Mouse (Mus musculus): ENCODE data around the gene Cd3e. TPM values are rescaled to one million over a fixed set of nuclear protein-coding genes. Genes with fewer than 3 reads are reported as not detected.

Gene Cd3e
- polyA plus RNA-seq (2012; rRNA removed) = 3.0 and 4.8 TPM in 2 replicates

- Histone ChIP-seq H3K4me1 (ENCODE audit: control insufficient read depth, insufficient read depth, low read length) (no peaks in the 10 kb centered on the region), H3K4me3 (replicated peaks; ENCODE audit: extremely low read depth, low read depth, low read length) (no peak within 1 kb of the TSS)
- TF ChIP-seq CTCF (IDR thresholded peaks at IDR 0.05; ENCODE audit: insufficient read depth, low read length) (no peak), POLR2A (IDR thresholded peaks at IDR 0.05; ENCODE audit: borderline replicate concordance, extremely low read depth, low read depth, low read length) (no peak)
- 81% methylated on average over 19 of the region's 19 CpGs for whole genome bisulfite sequencing
- DNase-seq = no peak
Observed at GRCm38 (mm10) chr9:45009180-45010078, at the start of gene Cd3e. Gene Cd3e, minus strand, starts transcription at chr9:45009627.

- 25% methylated on average over 5 of the region's 5 CpGs for WGBS
- TF ChIP-seq CTCF (IDR thresholded peaks at IDR 0.05; ENCODE audit: insufficient read depth, low read length) (no peak), POLR2A (IDR thresholded peaks at IDR 0.05; ENCODE audit: borderline replicate concordance, extremely low read depth, low read depth, low read length) (no peak)
- no peak for DNase-seq
- H3K4me1 ChIP-seq (ENCODE audit: control insufficient read depth, insufficient read depth, low read length) = no peaks in the 10 kb centered on the region
- H3K4me3 ChIP-seq (replicated peaks; ENCODE audit: extremely low read depth, low read depth, low read length) = no peak overlapping the region
Observed at GRCm38 (mm10) chr9:45058304-45058940, 49.0 kb upstream of the Cd3e start.

- Histone ChIP-seq H3K4me3 (replicated peaks; ENCODE audit: extremely low read depth, low read depth, low read length) (peak within 1 kb of the TSS; percentile 67), H3K4me1 (ENCODE audit: control insufficient read depth, insufficient read depth, low read length) (no peaks in the 10 kb centered on the region)
- peak; percentile 75 for DNase-seq
- peak; percentile 33; the same call in 1 of the 2 replicates for TF ChIP-seq POLR2A (IDR thresholded peaks at IDR 0.05; ENCODE audit: borderline replicate concordance, extremely low read depth, low read depth, low read length)
- no peak for TF ChIP-seq CTCF (IDR thresholded peaks at IDR 0.05; ENCODE audit: insufficient read depth, low read length)
- 1% methylated on average over 33 of the region's 33 CpGs for WGBS
Observed at GRCm38 (mm10) chr9:45055082-45055713, 45.8 kb upstream of the Cd3e start, which contains the start of gene Mpzl3. Gene Mpzl3, plus strand, starts transcription at chr9:45055186.

- Histone ChIP-seq H3K4me1 (ENCODE audit: control insufficient read depth, insufficient read depth, low read length) (no peaks in the 10 kb centered on the region), H3K4me3 (replicated peaks; ENCODE audit: extremely low read depth, low read depth, low read length) (no peak overlapping the region)
- TF ChIP-seq POLR2A (IDR thresholded peaks at IDR 0.05; ENCODE audit: borderline replicate concordance, extremely low read depth, low read depth, low read length) (no peak), CTCF (IDR thresholded peaks at IDR 0.05; ENCODE audit: insufficient read depth, low read length) (no peak)
- DNase-seq = no peak
- WGBS = 61% methylated on average over 2 of the region's 2 CpGs
Observed at GRCm38 (mm10) chr9:45050301-45050700, 40.9 kb upstream of the Cd3e start.

DNA sequence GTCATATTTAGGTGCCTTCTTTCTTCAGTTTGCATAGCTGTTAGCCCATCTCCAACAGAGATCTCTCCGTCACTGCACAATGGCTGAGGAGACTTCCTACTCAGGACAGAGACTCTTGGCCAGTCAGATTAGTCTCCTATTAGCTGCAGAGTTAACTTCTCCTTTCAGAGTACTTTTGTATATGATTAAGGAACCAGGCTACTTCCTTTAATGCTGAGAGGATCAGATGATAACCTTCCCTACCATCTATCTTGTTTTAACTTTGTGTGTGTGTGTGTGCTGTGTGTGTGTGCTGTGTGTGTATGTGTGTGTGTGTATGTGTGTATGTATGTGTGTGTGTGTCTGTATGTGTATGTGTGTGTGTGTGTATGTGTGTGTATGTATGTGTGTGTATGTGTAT, 40.3 kb upstream of the Cd3e start:
- no peak overlapping the region for H3K4me3 ChIP-seq (replicated peaks; ENCODE audit: extremely low read depth, low read depth, low read length)
- WGBS = 88% methylated on average over 1 of the region's 1 CpGs
- TF ChIP-seq POLR2A (IDR thresholded peaks at IDR 0.05; ENCODE audit: borderline replicate concordance, extremely low read depth, low read depth, low read length) = no peak
- TF ChIP-seq CTCF (IDR thresholded peaks at IDR 0.05; ENCODE audit: insufficient read depth, low read length) = no peak
- no peaks in the 10 kb centered on the region for H3K4me1 ChIP-seq (ENCODE audit: control insufficient read depth, insufficient read depth, low read length)
- DNase-seq = no peak

DNA sequence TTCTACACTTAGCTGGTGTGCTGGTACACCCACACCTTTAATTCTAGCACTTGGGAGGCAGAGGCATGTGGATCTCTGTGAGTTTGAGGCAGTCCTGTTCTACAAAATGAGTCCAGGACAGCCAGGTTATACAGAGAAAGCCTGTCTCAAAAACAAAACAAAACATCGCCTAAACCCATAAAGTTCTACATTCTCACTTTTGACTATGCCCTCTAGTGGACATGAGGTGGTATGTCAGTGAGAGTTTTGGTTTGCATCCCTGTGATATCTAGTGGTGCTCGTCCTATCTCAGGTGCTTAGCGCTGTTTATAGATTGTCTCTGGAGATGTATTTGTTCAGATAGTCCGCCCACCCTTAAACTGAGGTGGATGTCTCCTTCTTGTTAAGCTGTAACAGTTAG, 39.1 kb upstream of the Cd3e start:
- TF ChIP-seq CTCF (IDR thresholded peaks at IDR 0.05; ENCODE audit: insufficient read depth, low read length) (peak; percentile 42), POLR2A (IDR thresholded peaks at IDR 0.05; ENCODE audit: borderline replicate concordance, extremely low read depth, low read depth, low read length) (no peak)
- Histone ChIP-seq H3K4me1 (ENCODE audit: control insufficient read depth, insufficient read depth, low read length) (no peaks in the 10 kb centered on the region), H3K4me3 (replicated peaks; ENCODE audit: extremely low read depth, low read depth, low read length) (no peak overlapping the region)
- DNase-seq = no peak
- 16% methylated on average over 4 of the region's 4 CpGs for WGBS

GRCm38 (mm10) chr9:45046973-45047372, 37.5 kb upstream of the Cd3e start:
- 80% methylated on average over 16 of the region's 16 CpGs for WGBS
- Histone ChIP-seq H3K4me3 (replicated peaks; ENCODE audit: extremely low read depth, low read depth, low read length) (no peak overlapping the region), H3K4me1 (ENCODE audit: control insufficient read depth, insufficient read depth, low read length) (no peaks in the 10 kb centered on the region)
- DNase-seq = no peak
- TF ChIP-seq CTCF (IDR thresholded peaks at IDR 0.05; ENCODE audit: insufficient read depth, low read length) (no peak), POLR2A (IDR thresholded peaks at IDR 0.05; ENCODE audit: borderline replicate concordance, extremely low read depth, low read depth, low read length) (no peak)

DNA sequence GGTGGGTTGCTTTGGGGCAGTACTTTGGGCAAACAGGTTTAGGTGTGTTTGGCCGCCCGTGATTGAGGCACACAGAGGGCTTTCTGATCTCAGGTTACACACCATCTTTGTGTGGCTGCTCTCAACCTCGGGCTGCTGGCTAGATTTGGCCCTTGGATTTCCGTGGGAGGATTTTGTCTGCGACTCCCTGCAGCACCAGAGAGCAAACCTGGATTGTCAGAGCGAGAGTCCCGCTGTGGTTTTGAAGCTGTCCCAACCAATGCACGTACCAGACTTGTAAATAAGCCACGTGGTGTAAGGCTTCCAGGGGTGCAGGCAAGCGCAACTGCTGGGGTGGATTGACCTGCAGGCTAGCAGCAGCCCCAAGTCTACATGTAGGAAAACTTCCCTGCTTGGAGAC, 33.5 kb upstream of the Cd3e start:
- DNase-seq = peak; percentile 29
- Histone ChIP-seq H3K4me3 (replicated peaks; ENCODE audit: extremely low read depth, low read depth, low read length) (peak overlapping the region; percentile 11), H3K4me1 (ENCODE audit: control insufficient read depth, insufficient read depth, low read length) (no peaks in the 10 kb centered on the region)
- TF ChIP-seq CTCF (IDR thresholded peaks at IDR 0.05; ENCODE audit: insufficient read depth, low read length) (no peak), POLR2A (IDR thresholded peaks at IDR 0.05; ENCODE audit: borderline replicate concordance, extremely low read depth, low read depth, low read length) (no peak)
- WGBS = 3% methylated on average over 10 of the region's 10 CpGs

DNA sequence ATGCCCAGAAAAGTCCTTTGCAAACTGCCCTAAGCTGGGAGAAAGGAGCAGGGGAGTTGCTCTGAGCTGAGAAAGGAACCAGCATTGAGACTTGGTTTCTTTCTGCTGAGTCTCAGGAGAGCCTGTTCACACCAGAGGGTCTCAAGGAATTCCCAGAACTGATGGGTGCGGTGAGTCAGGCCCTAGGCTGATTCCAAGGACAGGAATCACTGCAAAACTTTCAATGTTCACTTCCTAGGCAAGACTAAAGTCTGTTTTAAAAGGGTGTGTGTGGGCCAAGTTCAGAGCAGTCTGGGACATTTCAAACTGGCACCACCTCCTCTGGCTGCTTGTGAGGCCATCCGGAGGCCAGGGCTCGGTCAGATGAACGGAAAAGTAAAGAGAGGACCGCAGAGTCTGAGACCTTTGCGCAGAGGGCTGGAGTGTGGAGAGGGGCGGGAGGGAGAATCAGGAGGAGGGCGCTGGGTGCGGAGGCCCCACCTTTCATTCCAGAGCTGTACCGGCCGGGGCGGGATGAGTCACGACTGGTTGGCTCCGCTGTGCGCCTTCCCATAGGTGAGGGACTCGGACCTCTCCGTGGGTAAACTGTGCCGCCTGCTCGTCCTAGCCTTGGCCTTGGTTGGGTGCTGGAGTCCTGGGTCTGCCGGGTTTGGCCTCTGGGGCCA, 32.8 kb upstream of the Cd3e start:
- H3K4me1 ChIP-seq (ENCODE audit: control insufficient read depth, insufficient read depth, low read length) = no peaks in the 10 kb centered on the region
- peak; percentile 51 for DNase-seq
- no peak for TF ChIP-seq CTCF (IDR thresholded peaks at IDR 0.05; ENCODE audit: insufficient read depth, low read length)
- no peak for TF ChIP-seq POLR2A (IDR thresholded peaks at IDR 0.05; ENCODE audit: borderline replicate concordance, extremely low read depth, low read depth, low read length)
- WGBS = 4% methylated on average over 20 of the region's 20 CpGs
- H3K4me3 ChIP-seq (replicated peaks; ENCODE audit: extremely low read depth, low read depth, low read length) = peak overlapping the region; percentile 41
